Mouse (Mus musculus) R1 (cell line): ENCODE results near the gene Btbd10.

Experiments used
- DNase-seq: peaks from one replicate; pipeline ENCODE4 v3.0.0-alpha.2; 2018; ENCODE audit warnings: low read depth, low spot score

The Btbd10 gene

DNA sequence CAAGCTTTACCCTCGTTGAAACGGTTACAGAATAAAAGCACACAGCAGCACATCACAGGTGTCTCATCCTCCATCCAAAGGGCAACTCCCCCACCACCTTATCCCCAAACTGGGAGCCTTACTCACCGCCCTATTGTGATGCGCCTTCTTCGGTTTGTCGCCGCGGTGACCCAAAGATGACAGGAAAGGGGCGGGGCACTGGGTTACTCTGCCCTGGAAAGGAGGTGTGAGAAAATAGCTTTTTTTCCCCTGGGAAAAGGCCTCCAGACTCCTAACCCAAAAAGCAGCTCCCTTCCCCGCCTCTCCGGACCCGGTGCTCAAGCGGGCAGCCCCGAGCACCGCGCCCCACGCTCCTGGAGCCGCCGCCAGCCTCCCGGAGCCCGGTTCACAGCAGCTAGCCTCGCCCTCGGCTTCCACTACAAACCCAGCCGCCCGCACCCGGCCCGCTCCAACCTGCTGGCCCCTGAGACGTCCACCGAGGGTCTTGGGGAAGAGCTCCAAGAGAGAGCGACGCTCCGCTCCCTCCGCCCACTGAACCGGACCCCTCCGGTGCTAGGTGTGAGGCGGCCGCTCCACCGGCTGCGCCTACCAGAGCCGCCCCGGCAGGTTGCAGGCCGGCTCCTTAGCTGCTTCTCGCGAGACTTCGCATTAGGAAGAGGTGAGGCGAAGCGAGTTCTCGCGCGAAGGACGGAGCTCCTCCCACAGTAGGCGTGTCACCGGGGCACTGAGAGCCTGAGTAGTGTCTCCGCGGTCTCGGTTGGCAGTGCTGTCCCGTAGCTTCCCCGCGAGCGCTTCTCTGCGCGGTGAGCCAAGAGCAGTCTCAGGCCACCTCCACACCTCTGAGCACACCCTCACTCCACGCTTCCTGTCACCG is at the start of gene Btbd10:
TSS of gene Btbd10 (minus strand) at position 647 of the 874 bp plus-strand sequence.
- peak; percentile 99 for DNase-seq

DNA sequence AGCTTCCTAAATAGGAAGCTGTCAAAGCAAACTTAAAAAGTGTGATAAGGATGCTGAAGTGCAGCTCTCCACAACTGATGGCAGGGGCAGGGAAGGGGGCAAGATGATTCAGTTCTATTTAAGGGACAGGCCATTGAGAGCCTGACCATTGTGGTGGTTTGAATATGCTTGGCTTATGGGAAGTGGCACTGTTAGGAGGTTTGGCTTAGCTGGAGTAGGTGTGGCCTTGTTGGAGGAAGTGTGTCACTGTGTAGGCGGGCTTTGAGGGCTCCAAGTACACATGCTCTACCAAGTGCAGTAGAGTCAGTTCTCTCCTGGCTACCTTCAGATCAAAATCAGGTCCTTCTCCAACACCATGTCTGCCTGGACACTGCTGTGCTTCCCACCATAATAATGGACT is 47.3 kb upstream of the Btbd10 start:
- no peak for DNase-seq

DNA sequence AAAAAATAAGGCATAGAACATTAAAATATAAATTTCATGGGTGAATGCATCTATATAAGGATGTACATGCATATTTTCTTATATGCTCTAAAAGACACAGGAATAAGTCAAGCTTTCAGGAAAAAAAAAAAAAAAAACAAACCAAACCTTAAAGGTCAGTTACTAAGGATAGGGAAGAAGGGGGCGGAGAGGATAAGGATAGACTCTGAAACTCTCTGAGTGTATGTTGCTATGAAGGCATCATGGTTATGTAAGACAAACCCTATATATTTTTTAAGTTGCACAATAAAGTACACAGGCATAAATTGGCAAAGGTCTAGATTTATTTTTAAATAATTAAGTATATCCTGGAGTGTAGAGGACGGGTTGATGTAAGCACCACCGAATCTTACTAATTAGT is 46.1 kb upstream of the Btbd10 start:
- no peak for DNase-seq

DNA sequence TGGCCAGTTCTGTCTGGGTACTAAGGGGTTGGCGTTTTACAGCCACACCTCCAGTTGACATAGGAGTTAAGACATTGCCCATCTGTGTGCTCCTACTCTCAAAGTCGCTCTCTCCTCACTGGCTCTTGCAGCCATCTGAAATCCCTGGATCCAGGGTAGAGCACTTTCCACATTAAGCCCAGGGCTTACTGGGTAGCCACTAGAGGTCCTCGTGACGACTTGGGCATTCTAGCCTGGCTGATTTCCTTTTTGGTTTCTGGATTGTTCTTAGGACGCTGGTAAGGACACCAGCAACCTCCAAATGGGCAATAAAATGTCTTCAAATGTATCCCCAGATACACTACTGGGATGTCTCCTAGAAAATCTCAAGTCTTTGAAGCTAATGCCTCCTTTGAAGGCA is 39.5 kb upstream of the Btbd10 start:
- peak; percentile 18 for DNase-seq

DNA sequence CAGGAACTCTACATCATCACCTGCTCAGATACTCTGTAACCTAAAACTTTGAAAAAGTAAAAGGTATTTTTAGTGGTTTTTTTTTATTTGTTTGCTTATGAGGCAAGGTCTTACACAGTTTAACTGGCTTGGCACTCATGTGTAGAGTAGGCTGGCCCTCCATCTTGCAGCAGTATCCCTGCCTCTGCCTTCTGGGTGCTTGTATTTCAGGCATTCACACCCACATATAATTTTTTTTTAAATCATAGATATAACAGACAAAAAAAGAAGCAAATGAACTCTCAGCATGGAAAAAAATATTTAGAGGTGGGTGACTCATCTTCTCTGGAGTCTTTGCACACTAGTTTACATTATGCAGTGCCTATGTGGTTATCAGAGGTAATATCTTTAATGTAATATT is 28.9 kb upstream of the Btbd10 start:
- DNase-seq = no peak

DNA sequence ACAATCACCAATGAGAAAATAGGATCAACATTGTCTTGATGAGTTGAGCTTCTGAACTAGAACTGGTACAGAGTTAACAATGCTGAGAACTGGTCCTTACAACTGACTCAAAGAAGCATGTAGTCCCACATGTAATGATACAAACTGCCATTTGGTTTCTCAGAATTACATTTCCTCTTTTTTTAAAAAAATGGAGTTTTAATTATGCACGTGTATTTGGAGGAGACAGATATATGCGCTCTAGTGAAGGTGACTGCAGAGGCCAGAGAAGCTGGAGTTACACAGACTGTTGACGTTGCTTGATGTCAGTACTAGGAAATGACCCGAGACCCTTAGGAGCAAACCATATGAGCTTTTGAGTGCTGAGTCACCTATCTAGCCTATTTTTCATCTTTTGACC is 27.5 kb upstream of the Btbd10 start:
- DNase-seq = no peak

DNA sequence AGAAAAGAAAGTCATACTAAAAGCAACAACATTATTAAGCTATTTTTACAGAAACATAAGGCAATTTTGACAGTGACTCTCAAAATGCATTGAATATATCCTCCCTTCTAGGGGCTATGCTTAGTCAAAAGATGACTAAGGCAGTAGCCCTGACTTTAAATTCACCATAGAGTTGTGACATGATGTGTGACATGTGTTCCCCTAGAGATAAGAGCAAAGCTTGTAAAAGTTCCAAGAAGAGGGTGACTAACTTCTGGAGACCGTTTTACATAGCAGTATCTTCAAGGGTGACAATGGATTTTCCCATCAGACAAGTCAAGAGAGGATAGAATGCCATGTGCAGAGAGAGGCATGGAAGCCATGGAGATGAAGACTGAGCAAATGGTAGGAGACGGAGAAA is 22.4 kb upstream of the Btbd10 start:
- DNase-seq = no peak

DNA sequence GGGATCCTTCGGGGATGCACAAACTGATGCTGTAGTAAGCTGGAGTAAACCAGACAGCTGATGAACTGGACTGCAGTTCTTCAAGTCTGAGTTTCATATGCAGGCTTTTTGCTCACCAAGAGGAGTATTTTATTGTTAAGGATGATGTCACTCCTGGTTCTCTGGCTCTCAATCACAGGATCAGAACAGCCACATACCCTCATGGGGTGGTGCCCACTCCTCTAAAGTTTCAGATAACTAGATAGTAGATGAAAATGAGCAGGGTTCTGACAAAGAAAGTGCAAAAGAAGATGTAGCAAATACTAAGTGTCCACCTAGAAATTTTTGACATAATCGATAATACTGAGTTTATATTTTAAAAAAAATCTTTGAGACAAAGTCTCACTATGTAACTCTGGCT is 19.3 kb upstream of the Btbd10 start, which contains the start of gene Pth:
TSS of gene Pth (minus strand) at position 101 of the 400 bp plus-strand sequence.
- no peak for DNase-seq

DNA sequence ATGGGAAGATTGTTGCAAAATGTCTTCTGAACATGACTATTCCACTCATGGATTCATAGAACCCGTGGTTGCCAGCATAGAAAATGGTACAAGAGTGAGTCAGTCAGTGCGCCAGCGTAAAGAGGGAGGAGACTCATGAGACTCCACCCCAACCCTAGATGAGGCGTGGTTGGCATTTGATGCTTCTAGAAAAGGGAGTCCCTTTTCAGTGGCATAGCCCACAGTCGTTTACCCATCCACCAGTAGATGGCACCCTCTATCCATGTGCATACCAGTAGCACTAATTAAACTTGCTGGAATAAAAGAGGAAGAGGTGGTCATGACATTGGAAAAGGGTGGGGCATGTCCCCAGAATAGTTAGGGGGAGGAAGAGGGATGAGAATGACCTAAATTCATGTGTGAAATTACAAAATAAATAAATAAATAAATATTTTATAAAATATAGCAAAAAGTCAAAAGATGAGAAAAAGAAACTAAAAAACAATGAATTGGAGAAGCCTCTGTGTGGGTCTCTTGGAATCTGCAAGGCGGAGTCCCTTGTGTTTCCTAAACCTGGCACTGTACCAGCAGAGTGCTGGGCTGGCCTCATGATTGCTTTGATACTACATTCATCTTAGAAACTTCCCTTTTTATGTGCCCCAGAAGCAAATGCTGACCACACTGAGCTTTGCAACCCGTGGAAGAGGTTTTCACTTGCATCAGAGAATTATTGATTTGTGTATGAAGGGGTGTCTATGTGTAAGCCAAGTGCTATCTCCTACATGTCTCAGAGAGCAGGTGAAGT is 8.9 kb upstream of the Btbd10 start:
- peak; percentile 96 for DNase-seq

DNA sequence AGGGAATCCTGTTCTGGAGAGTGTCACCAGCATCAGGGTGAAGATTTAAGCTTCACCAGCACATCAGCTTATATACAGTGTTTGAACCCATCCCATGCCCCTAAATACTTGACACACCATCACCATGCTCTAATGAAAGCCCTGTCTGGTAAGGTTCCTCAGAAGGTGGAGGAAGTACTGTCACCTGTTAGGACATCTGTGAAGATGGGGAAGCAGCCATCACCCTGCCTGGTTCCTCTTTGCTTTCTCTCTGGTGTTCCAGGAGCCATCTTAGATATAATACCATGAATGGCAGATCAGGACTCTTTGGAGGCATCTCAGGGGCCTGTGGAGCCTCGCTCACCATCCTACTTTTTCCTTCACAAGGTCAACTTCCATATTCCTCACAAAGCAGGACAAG is 3.5 kb upstream of the Btbd10 start:
- no peak for DNase-seq

DNA sequence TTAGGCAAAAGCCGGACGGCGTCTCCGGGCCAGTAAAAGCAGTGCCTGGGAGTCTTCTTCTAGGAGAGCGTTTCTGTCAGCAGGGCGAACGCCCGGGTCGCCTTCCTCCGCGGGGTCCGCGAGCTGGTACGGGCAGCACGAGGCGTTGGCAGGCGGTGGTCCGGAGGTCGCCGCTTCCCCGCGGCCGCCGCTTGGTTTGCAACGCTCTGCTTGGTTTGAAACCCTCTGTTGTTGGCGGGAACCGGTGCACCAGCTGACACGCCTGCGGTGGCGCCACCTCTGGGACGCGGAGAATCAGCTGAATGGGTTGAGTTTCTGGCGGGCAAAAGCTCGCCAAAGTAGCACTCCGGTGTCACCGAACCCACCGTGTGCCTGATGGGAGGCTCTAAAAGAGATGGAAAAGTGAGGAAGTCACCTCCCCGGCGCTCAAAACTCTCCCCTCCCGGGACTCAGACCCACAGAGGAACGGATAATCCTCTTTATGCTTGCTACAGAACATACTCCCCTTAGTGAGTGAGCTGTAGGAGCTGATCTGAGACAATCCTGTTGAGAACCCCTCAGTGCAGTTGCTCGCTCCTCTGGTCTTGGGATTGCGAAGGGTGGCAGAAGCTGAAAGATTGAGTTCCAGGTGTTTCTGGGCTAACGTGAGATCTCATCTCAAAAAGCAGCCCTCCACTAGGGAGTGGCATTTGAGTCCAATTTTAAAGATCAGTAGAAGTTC is 588 bp upstream of the Btbd10 start:
- DNase-seq = peak; percentile 83

DNA sequence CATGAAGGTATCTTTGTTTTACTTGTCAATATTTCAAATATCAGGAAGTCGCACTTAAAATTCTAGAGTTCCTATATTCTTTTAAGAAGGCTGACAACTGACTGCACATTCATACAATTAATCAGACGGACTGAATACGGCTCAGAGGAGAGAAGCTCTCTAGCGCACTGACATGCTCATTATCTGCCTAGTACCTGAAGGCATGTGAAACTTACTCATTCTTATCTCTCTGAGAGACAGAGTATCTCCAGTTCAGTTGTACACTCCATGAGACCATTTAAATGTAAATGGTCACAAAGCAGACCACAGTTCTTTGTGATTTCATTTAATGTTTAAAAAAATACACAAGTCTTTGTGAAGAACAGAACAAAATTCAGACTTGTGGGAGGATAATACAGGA is 1.8 kb downstream of the Btbd10 start:
- DNase-seq = no peak

DNA sequence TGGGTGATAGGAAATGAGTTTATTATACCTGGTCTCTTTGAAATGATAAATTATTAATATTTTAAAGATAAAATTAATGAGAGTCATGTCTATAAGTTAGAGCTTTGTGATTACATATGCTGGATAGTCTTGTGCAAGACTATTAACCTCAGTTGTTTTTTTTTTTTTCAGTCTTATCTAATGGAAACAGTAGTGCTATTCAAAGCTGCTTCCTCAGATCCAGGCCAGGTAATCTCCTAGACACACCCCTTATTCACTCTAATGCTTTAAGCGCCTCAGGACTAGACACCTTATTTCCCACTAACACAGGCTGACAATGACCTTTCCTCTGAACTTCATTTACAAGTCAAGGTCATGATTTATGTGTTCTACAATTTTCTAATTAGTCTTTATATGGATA is 20.1 kb downstream of the Btbd10 start:
- no peak for DNase-seq

DNA sequence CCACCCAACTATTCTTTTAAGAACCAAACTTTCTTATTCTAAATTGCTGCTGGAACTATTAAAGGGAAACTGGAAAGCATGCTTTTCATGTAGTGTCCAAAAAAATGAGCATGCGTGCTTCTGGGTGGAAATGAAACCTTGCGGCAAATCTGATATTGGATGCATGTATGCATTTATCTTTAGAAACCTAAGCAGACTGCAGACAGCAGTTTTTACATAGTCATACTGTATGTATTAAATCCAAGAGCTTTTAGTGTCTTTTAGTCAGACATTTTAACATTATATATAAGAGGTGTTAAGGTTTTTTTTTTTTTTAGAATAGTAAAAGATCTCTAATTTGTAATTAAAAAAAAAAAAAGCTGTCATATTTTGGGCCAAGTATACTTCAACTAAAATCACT is 21.5 kb downstream of the Btbd10 start:
- no peak for DNase-seq

DNA sequence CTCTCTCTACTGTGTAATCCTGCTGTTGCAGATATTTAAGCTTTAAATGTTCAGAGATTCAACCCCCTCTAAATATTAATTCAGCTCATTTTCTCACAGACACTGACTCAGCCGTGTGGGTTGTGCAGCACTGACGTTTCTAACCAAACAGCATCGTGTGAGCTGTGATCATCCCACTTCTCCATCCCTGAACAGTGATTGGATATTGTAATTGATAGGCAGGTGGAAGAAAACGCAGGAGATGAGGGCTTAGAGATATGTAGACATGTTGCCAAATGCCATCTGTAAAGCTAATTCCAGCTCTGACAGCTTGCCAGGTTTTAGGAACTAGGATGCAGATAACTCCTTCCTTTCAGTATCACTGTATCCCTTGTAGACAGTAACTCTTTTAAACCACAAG is 21.9 kb downstream of the Btbd10 start:
- peak; percentile 8 for DNase-seq

DNA sequence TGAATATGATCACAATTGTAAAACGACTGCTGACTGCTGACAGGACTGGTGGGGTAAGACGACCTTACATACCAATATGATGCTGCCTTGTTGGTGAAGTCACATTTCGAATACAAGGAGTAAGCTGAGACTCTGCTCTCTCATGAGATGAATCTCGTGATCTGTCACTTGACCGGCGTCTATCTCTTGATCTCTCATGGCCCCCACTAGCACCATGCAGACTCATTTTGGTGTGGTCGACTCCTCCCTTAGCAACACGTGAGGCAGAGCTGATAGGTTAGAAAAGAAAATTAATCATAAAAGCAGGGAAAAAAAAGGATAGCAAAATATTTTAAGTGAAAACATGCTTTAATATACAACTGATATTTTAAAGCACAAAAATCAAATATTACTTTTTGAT is 33.9 kb downstream of the Btbd10 start:
- DNase-seq = no peak

DNA sequence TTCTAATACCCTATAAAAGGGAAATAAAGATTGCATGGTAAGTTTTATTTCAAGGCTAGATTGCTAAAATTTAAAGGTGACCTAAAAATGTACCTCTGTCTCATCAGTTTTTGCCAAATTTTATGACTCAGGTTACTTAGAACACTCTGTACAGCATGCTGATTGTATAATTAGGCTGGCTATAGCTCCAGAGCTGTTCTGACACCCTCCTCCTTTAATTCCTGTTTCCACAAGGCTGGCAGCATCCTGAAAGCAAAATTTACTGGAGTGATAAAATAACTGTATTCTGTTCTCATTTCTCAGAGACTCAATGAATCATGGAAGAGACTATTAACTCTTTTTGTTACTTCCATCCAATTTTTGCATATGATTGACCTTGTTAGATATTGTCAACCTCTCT is 35.2 kb downstream of the Btbd10 start:
- DNase-seq = no peak

DNA sequence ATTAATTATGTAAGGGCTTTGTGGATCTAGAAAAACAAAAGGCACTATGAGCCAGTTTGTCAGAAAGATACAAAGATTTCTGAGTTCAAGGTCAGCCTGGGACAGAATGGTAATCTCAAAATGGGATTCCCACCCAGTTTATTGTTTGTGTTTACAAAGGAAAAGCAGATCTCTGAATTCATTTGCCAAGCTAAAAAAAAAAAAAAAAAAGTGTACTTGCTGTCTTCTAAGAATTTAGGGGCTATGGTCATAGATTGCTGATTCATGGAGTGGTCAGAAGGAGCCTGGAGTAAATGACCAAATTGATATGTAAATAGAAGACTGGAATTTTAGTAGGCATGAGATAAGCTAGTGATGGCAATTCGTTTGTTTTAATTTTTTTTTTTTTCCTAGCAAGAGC is 49.1 kb downstream of the Btbd10 start:
- DNase-seq = no peak

DNA sequence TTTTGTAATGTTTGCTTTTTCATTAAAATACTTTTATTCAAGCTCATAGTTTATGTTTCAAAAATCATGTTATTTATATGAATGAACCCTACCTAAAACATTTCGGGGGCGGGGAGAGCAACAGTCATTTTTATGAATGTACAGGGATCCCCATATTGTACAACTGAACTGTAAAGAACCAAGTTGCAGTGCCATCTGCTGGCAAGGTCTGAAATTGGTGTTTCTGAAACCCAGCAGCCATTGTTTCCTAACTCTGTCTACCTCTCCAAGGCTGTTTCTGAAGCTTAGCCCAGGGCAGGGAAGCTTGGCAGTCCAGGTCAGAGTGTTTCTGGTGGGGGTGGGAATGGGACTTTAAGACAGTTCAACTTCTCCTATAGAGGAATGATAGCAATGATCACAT is 57.4 kb downstream of the Btbd10 start:
- peak; percentile 70 for DNase-seq

DNA sequence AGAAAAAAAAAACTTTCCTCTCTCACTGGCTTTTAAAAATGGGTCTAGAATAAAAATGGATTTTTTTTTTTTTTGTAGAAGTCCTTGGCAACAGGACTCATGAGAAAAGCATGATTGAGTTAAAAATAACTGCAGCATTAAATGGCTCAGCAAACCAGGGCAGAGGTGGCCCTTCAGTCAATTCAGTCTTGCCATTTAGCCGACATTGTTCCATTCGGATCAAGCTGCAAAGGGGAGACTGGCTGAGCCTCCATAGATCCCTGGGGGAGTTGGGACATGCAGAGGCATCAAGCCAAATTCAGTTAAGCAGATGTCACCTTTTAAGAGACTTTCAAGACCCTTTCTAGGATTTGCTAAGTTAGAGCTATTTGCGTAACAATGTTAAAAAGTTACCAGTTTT is 59.1 kb downstream of the Btbd10 start:
- DNase-seq = no peak

DNA sequence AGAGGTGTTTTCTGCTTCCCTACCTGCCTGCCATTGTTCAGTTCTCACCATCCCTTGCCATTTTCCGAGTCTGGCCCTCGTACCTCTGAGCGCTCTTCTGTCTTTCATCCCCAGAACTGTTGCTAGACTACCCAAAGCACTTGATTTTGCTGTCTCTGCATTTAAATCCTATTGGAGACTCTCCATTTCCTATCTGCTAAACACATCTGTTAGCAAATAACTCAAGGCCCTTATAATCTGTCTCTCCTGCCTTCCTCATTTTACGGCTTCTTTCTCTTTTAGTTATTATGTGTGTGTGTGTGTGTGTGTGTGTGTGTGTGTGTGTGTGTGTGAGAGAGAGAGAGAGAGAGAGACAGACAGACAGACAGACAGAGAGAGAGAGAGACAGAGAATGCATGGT is 71.4 kb downstream of the Btbd10 start:
- DNase-seq = no peak
